8 mouse cellular contexts compared by ENCODE assay signal in the genomic region with DNA sequence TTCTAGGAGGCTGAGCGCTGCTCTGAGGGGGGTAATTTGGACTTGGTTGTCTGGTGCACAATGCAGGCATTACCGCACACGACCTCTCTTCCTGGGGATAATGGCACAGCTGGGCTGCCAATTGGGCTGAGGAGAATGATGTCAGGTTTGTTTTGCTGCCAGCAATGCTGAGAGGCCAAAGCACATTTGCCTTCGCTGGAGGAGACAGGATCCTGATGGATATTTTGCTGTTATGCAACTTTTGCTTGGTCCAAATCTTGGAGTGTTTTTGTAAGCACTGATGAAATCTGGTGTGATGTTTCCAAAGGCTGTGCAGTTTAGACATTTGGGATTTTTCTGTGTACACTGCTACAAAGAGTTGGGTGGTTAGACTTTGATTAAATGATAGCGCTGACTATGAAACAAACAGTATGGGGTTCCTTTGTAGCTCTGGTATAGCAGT. TPM values are rescaled to one million over a fixed set of nuclear protein-coding genes. Genes with fewer than 3 reads are reported as not detected.
DNase-seq lines count a peak whose midpoint lies in the region; ATAC-seq and TF ChIP-seq lines count a peak whose summit lies in the region.

No protein-coding gene starts in this region.

- no peak overlapping the region for H3K9ac ChIP-seq in heart, embryonic 11.5 days (ENCODE audit: low read depth, low read length)
- H3K9ac ChIP-seq in forebrain, postnatal 0 days = no peak overlapping the region

- no peaks in the 10 kb centered on the region for H3K36me3 ChIP-seq in heart, embryonic 11.5 days (ENCODE audit: control insufficient read depth, insufficient read depth, low read length)
- no peaks in the 10 kb centered on the region for H3K36me3 ChIP-seq in forebrain, postnatal 0 days (ENCODE audit: insufficient read depth)

- H3K4me2 ChIP-seq in heart, embryonic 11.5 days = no peak overlapping the region
- no peak overlapping the region for H3K4me2 ChIP-seq in forebrain, postnatal 0 days (ENCODE audit: low read depth)

- TF ChIP-seq CTCF in forebrain, postnatal 0 days (IDR thresholded peaks at IDR 0.05; ENCODE audit: low read depth) = no peak

- H3K9me3 ChIP-seq in heart, embryonic 11.5 days (replicated peaks; ENCODE audit: control insufficient read depth, low read length) = no peaks in the 10 kb centered on the region
- H3K9me3 ChIP-seq in forebrain, postnatal 0 days (ENCODE audit: low read length) = no peaks in the 10 kb centered on the region

- ATAC-seq in heart, embryonic 11.5 days (replicated peaks; ENCODE audit: insufficient number of reproducible peaks, low FRiP score, low TSS enrichment) = no peak
- ATAC-seq in cerebellum, adult (ENCODE audit: insufficient number of reproducible peaks, low FRiP score, low TSS enrichment) = peak; percentile 91
- peak; percentile 90 for ATAC-seq in forebrain, postnatal 0 days

- no peak overlapping the region for H3K27ac ChIP-seq in heart, embryonic 11.5 days (ENCODE audit: low read depth, low read length)
- H3K27ac ChIP-seq in forebrain, postnatal 0 days (ENCODE audit: low read depth, low read length) = no peak overlapping the region

- peak; percentile 99 for DNase-seq in heart, adult 11 months
- peak; percentile 57 for DNase-seq in forebrain, postnatal 0 days
- peak; percentile 52 to 70 for DNase-seq in lung, adult 18-20 months
- no peak for DNase-seq in adrenal gland, postnatal 4 days (ENCODE audit: low spot score in 2 of 2)
- DNase-seq in kidney, postnatal 25 days = no peak
- DNase-seq in MN1 (ENCODE audit: low spot score) = no peak

- H3K4me3 ChIP-seq in heart, embryonic 11.5 days (ENCODE audit: low read depth, low read length) = no peak overlapping the region
- no peak overlapping the region for H3K4me3 ChIP-seq in forebrain, postnatal 0 days (ENCODE audit: low read depth, low read length)

- 83% methylated on average over 5 of the region's 5 CpGs for WGBS in heart, embryonic 11.5 days (ENCODE audit: insufficient replicate concordance)
- 26% methylated on average over 5 of the region's 5 CpGs for WGBS in forebrain, postnatal 0 days

- H3K4me1 ChIP-seq in heart, embryonic 11.5 days (ENCODE audit: control insufficient read depth, insufficient read depth, low read length) = peaks cover 6% of the 10 kb centered on the region; the same call in 1 of the 2 replicates
- no peaks in the 10 kb centered on the region for H3K4me1 ChIP-seq in forebrain, postnatal 0 days (ENCODE audit: insufficient read depth)

- no peaks in the 10 kb centered on the region for H3K27me3 ChIP-seq in heart, embryonic 11.5 days (ENCODE audit: control insufficient read depth, insufficient read depth, low read length)
- H3K27me3 ChIP-seq in forebrain, postnatal 0 days (ENCODE audit: insufficient read depth, low read length) = no peaks in the 10 kb centered on the region

RNA-seq across cellular contexts. Expression of gene Gm10118, which starts 46.8 kb away (rescaled TPM):
- 1.7 and 3.4 TPM in 2 replicates for polyA plus RNA-seq in heart, embryonic 11.5 days (2014; fragmentation: Nextera tagmentation; extraction: Ambion mirVana)
- total RNA-seq in forebrain, postnatal 0 days (2014; rRNA removed) = 1.8 and 2.4 TPM in 2 replicates
- polyA plus RNA-seq in forebrain, postnatal 0 days (2015; fragmentation: Nextera tagmentation; extraction: Ambion mirVana) = 0.15 and 0.57 TPM in 2 replicates
- total RNA-seq in adrenal gland, postnatal 4 days (2021) = not detected

Comparison
In these comparisons a context has a peak if more than half of its experiments do, and no peak if none do; other contexts are left out.
1. DNase-seq: peak in heart, adult 11 months (single experiment), forebrain, postnatal 0 days (single experiment) and lung, adult 18-20 months (2 of 2); none in adrenal gland, postnatal 4 days (0 of 2), kidney, postnatal 25 days (0 of 2) and MN1 (single experiment).